Mouse (Mus musculus): ENCODE data around the gene Nisch.

Gene Nisch

GRCm38 (mm10) chr14:31161191-31161590, 55.6 kb downstream of the Nisch start:
- no peak for DNase-seq (ENCODE audit: low spot score)

- no peak for DNase-seq (ENCODE audit: low spot score)
Measured at GRCm38 (mm10) chr14:31160196-31161150, 56.3 kb downstream of the Nisch start.

DNA sequence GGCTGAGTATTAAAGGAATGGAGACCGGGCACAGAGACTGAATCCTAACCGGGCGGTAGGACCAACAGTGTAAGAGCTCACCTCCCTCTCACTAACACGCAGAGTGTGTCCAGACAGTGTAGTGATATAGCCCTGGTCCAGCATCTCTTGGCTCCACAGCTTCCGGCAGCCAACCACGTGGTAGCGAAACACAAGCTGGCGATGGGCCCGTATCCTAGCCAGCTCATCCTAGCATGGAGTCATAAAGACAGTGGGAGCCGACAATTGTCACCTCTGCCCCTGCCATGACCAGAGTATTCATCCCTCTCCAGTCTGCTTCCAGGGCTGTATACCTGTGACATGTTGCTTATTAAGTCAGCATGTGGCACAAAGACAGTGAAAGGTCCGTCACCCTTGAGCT, 71.1 kb downstream of the Nisch start:
- no peak for DNase-seq (ENCODE audit: low spot score)

DNA sequence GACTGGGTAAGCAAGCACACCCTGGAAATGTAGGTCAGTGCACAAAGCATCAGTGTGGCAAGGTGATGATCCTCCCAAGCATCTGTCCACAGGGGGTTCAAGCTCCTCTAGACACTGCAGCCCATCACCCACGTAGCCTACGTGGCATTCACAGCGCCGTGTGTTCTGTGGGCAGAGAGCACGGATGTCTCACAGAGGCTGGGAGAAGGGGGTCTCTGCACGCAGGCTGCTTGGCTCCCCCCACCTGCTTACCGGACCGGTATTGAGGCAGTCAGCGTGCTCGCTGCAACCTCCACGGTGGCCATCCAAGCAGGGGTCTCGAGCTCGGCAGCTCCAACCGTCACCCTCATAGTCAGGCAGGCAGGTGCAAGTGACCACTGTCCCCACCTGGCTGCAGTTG, 75.7 kb downstream of the Nisch start:
- no peak for DNase-seq (ENCODE audit: low spot score)

GRCm38 (mm10) chr14:31140141-31140540, 76.6 kb downstream of the Nisch start:
- DNase-seq (ENCODE audit: low spot score), result no peak

- DNase-seq (ENCODE audit: low spot score), result no peak
Measured at GRCm38 (mm10) chr14:31139666-31140065, 77.1 kb downstream of the Nisch start.

GRCm38 (mm10) chr14:31138897-31139429, 77.8 kb downstream of the Nisch start:
- no peak for DNase-seq (ENCODE audit: low spot score)

- DNase-seq (ENCODE audit: low spot score), result no peak
Measured at GRCm38 (mm10) chr14:31138219-31138896, 78.4 kb downstream of the Nisch start.

- no peak for DNase-seq (ENCODE audit: low spot score)
Measured at GRCm38 (mm10) chr14:31137791-31138190, 79.0 kb downstream of the Nisch start.

- DNase-seq (ENCODE audit: low spot score), result no peak
Measured at GRCm38 (mm10) chr14:31137281-31137595, 79.5 kb downstream of the Nisch start.

- no peak for DNase-seq (ENCODE audit: low spot score)
Measured at GRCm38 (mm10) chr14:31136411-31137280, 80.1 kb downstream of the Nisch start.

GRCm38 (mm10) chr14:31135495-31136410, 81.0 kb downstream of the Nisch start:
- DNase-seq (ENCODE audit: low spot score), result no peak

DNA sequence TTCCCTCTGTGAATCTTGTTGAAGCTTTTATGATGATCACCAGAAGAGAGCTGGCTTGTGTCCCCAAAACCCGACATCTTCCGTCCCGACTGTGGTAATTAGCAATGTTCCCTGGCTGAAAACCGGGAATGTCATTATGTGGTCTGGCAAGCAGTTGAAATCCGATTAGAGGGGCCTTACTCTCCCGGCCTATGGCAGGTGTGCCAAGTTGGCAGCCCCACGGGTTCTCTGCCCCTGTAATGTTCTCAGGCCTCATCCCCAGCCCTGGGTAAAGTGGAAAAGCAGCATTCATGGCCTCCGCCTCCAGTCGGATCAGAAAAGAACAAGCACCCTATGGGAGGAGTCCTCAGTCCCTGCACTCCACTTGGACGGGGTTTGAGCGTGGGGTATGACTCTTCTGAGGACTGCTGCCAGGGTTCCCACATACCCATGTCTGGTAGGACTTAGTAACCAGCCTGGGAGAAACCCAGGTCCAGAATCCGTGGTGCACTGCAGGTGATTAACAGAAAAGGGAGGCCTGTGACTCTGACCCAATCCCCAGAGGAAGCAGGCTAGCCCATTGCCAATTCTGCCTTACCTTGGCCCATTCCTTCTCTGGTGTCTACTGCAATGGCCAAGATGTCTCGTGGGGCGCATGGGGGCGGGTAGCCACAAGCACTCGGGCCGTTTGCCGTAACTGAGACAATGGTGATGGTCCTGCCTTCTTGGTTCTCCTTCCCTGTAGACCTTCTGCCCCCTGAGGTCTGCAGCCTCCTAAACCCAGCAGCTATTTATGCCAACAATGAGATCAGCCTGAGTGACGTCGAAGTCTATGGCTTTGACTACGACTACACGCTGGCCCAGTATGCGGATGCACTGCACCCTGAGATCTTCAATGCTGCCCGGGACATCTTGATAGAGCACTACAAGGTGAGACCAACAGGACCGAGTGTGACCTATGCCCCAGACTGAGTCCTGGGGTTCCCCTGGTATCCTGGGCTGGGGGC, 82.4 kb downstream of the Nisch start:
- DNase-seq (ENCODE audit: low spot score), result no peak

- DNase-seq (ENCODE audit: low spot score), result no peak
Measured at GRCm38 (mm10) chr14:31133023-31133665, 83.6 kb downstream of the Nisch start.

GRCm38 (mm10) chr14:31132491-31132975, 84.2 kb downstream of the Nisch start:
- DNase-seq (ENCODE audit: low spot score), result no peak

DNA sequence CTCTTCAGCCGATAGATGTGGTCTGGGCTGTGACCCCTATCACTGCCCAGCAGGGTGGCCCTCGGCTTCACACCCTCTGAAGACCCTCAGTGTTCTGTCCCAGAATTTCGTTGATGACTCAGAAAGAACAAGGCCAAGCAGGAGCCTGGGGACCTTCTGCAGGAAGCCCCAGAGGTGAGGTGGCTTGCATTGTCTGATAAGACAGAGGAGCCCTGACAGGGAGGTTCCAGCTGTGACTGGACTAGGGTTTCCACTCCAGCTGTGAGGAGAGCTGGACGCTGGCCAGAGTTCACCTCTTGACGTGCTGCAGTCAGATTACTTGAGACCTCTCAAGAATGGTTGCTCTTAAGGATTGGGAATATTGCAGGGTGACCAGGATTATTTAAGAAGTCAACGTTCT, 84.7 kb downstream of the Nisch start:
- DNase-seq (ENCODE audit: low spot score), result no peak

- no peak for DNase-seq (ENCODE audit: low spot score)
Measured at GRCm38 (mm10) chr14:31131272-31131821, 85.4 kb downstream of the Nisch start.

Data from left cerebral cortex, adult 11 months (tissue).